Mouse (Mus musculus): ENCODE measurements at regions not wholly inside any gene's neighbourhood (a gene's known extent, or its start where the extent isn't known, plus 50 kb on each side); places are given as distances from the start of the nearest gene placed in this dataset.

GRCm38 (mm10) chr17:94553400-94553799, 196.4 kb downstream of the Mettl4 start:
- peak; percentile 58 for DNase-seq (ENCODE audit: low spot score)

GRCm38 (mm10) chr17:94528765-94529164, 221.1 kb downstream of the Mettl4 start:
- DNase-seq (ENCODE audit: low spot score), result no peak
